Comparison of ENCODE assay signal across 13 mouse cellular contexts in genomic region chr19:17354362-17354761, GRCm38 (mm10). TPM values are rescaled to one million over a fixed set of nuclear protein-coding genes. Genes with fewer than 3 reads are reported as not detected.
DNase-seq lines count a peak whose midpoint lies in the region; ATAC-seq and TF ChIP-seq lines count a peak whose summit lies in the region.
"Had no signal": no experiment of that assay in that cellular context is flagged by ENCODE, and none has a peak within 500 bp of the region (broad histone marks: within the 10 kb centered on the region; RNA-seq: fewer than 3 reads in every experiment).

No protein-coding gene starts in this region.

- H3K4me2 ChIP-seq in heart, embryonic 15.5 days, result peak overlapping the region; percentile 85
- peak overlapping the region; percentile 77 for H3K4me2 ChIP-seq in liver, embryonic 13.5 days
- no peak overlapping the region for H3K4me2 ChIP-seq in forebrain, embryonic 14.5 days (ENCODE audit: low read length)
- H3K4me2 ChIP-seq: midbrain, embryonic 13.5 days had no signal

- no peak for ATAC-seq in heart, embryonic 15.5 days (replicated peaks; ENCODE audit: insufficient number of reproducible peaks, insufficient read depth, low FRiP score, low read depth)
- peak; percentile 64 for ATAC-seq in liver, embryonic 13.5 days (ENCODE audit: low read depth)
- ATAC-seq in forebrain, embryonic 14.5 days, result no peak
- ATAC-seq: hindbrain, embryonic 16.5 days; midbrain, embryonic 13.5 days had no signal

- TF ChIP-seq CTCF in bone marrow, adult 2 months (IDR thresholded peaks at IDR 0.05; ENCODE audit: control insufficient read depth, insufficient read depth, low read length), result no peak

- DNase-seq in heart, adult 8-10 months (ENCODE audit: low spot score), result no peak
- DNase-seq in 416B (ENCODE audit: low read depth), result peak; percentile 29
- no peak for DNase-seq in liver, embryonic 13.5 days
- no peak for DNase-seq in forebrain, embryonic 14.5 days (ENCODE audit: low spot score)
- no peak for DNase-seq in MN1 (ENCODE audit: low spot score)
- DNase-seq: cerebellum, adult 11 months; gastrocnemius, postnatal 14 days; kidney, adult 8-10 months; thymus, postnatal 14 days had no signal

- peak overlapping the region; percentile 40; the same call in 1 of the 2 replicates for H3K27ac ChIP-seq in heart, embryonic 15.5 days
- no peak overlapping the region for H3K27ac ChIP-seq in bone marrow, adult 2 months (ENCODE audit: control insufficient read depth, insufficient read depth, low read depth, low read length, poor library complexity)
- peak overlapping the region; percentile 94 for H3K27ac ChIP-seq in liver, embryonic 13.5 days
- H3K27ac ChIP-seq in forebrain, embryonic 14.5 days (ENCODE audit: low read depth, low read length), result no peak overlapping the region
- H3K27ac ChIP-seq: midbrain, embryonic 13.5 days had no signal

- peaks cover 23% of the 10 kb centered on the region for H3K4me1 ChIP-seq in heart, embryonic 15.5 days (replicated peaks)
- peaks cover 2% of the 10 kb centered on the region; the same call in 1 of the 2 replicates for H3K4me1 ChIP-seq in bone marrow, adult 2 months (ENCODE audit: control insufficient read depth, insufficient read depth, low read length)
- H3K4me1 ChIP-seq in liver, embryonic 13.5 days (replicated peaks), result peaks cover 82% of the 10 kb centered on the region
- H3K4me1 ChIP-seq in forebrain, embryonic 14.5 days (ENCODE audit: control insufficient read depth, insufficient read depth, low read length), result peaks cover 4% of the 10 kb centered on the region; the same call in 1 of the 2 replicates

- H3K4me3 ChIP-seq in heart, embryonic 15.5 days, result peak overlapping the region; percentile 70
- H3K4me3 ChIP-seq in bone marrow, adult 2 months (replicated peaks; ENCODE audit: control insufficient read depth, low read depth, low read length), result peak overlapping the region; percentile 49
- peak overlapping the region; percentile 88 for H3K4me3 ChIP-seq in liver, embryonic 13.5 days (replicated peaks)
- H3K4me3 ChIP-seq in forebrain, embryonic 14.5 days (ENCODE audit: low read depth, low read length), result no peak overlapping the region
- H3K4me3 ChIP-seq: midbrain, embryonic 13.5 days had no signal

- H3K36me3 ChIP-seq in heart, embryonic 15.5 days, result no peaks in the 10 kb centered on the region
- H3K36me3 ChIP-seq in liver, embryonic 13.5 days, result peaks cover 38% of the 10 kb centered on the region
- H3K36me3 ChIP-seq in forebrain, embryonic 14.5 days (ENCODE audit: control insufficient read depth, insufficient read depth, low read length), result no peaks in the 10 kb centered on the region
- H3K36me3 ChIP-seq: midbrain, embryonic 13.5 days had no signal

- no peaks in the 10 kb centered on the region for H3K27me3 ChIP-seq in heart, embryonic 15.5 days
- H3K27me3 ChIP-seq in liver, embryonic 13.5 days, result no peaks in the 10 kb centered on the region
- H3K27me3 ChIP-seq in forebrain, embryonic 14.5 days (replicated peaks; ENCODE audit: control insufficient read depth, insufficient read depth, low read length), result no peaks in the 10 kb centered on the region

- H3K9me3 ChIP-seq in heart, embryonic 15.5 days (replicated peaks), result no peaks in the 10 kb centered on the region
- H3K9me3 ChIP-seq in liver, embryonic 13.5 days (replicated peaks), result no peaks in the 10 kb centered on the region
- no peaks in the 10 kb centered on the region for H3K9me3 ChIP-seq in forebrain, embryonic 14.5 days (replicated peaks; ENCODE audit: control insufficient read depth, low read length)
- H3K9me3 ChIP-seq: midbrain, embryonic 13.5 days had no signal

- H3K9ac ChIP-seq in heart, embryonic 15.5 days, result no peak overlapping the region
- H3K9ac ChIP-seq in liver, embryonic 13.5 days, result peak overlapping the region; percentile 94
- H3K9ac ChIP-seq in forebrain, embryonic 14.5 days (ENCODE audit: low read length), result no peak overlapping the region
- H3K9ac ChIP-seq: midbrain, embryonic 13.5 days had no signal

- 53% methylated on average over 4 of the region's 4 CpGs for WGBS in heart, embryonic 15.5 days
- WGBS in bone marrow, adult 2 months, result 50% methylated on average over 4 of the region's 4 CpGs
- 40% methylated on average over 4 of the region's 4 CpGs for WGBS in liver, embryonic 13.5 days (ENCODE audit: insufficient replicate concordance)
- 83% methylated on average over 4 of the region's 4 CpGs for WGBS in forebrain, embryonic 14.5 days

- no peak for TF ChIP-seq POLR2A in bone marrow, adult 2 months (IDR thresholded peaks at IDR 0.05; ENCODE audit: borderline replicate concordance, control insufficient read depth, low read depth, low read length)

RNA-seq across cellular contexts. Expression of gene Gcnt1, which starts 18.3 kb away (rescaled TPM):
- polyA plus RNA-seq in heart, embryonic 15.5 days (2015; fragmentation: Nextera tagmentation; extraction: Ambion mirVana), result 5.7 and 6.2 TPM in 2 replicates
- 10 to 100 TPM in 3 of 4 experiments, 1 to 10 TPM in 1; 9.7 to 16.0 (median 11.8) TPM for total RNA-seq in heart, adult 8-10 months (2022)
- polyA plus RNA-seq in bone marrow, adult 2 months (2011; ENCODE audit: insufficient read depth, insufficient read length, low replicate concordance, missing spikeins), result 26.3 and 26.6 TPM in 2 replicates
- polyA plus RNA-seq in liver, embryonic 13.5 days (2015; fragmentation: Nextera tagmentation; extraction: Ambion mirVana), result 17.9 and 25.0 TPM in 2 replicates
- polyA plus RNA-seq in forebrain, embryonic 14.5 days (2014; fragmentation: Nextera tagmentation; extraction: Ambion mirVana), result 0.56 and 0.98 TPM in 2 replicates

RNA-seq across cellular contexts. Expression of gene Rfk, which starts 39.5 kb away (rescaled TPM):
- 70.5 and 78.0 TPM in 2 replicates for polyA plus RNA-seq in heart, embryonic 15.5 days (2015; fragmentation: Nextera tagmentation; extraction: Ambion mirVana)
- 10 to 100 TPM; 67.6 to 71.6 (median 69.7) TPM for total RNA-seq in heart, adult 8-10 months (2022)
- polyA plus RNA-seq in bone marrow, adult 2 months (2011; ENCODE audit: insufficient read depth, insufficient read length, low replicate concordance, missing spikeins), result 13.4 and 14.9 TPM in 2 replicates
- 73.0 and 84.8 TPM in 2 replicates for polyA plus RNA-seq in liver, embryonic 13.5 days (2015; fragmentation: Nextera tagmentation; extraction: Ambion mirVana)
- polyA plus RNA-seq in forebrain, embryonic 14.5 days (2014; fragmentation: Nextera tagmentation; extraction: Ambion mirVana), result 47.6 and 53.5 TPM in 2 replicates

Comparison
In these comparisons a context has a peak if more than half of its experiments do, and no peak if none do; other contexts are left out.
1. H3K27ac ChIP-seq: peak in heart, embryonic 15.5 days (single experiment) and liver, embryonic 13.5 days (single experiment); none in bone marrow, adult 2 months (single experiment) and forebrain, embryonic 14.5 days (single experiment).